In the genomic region with DNA sequence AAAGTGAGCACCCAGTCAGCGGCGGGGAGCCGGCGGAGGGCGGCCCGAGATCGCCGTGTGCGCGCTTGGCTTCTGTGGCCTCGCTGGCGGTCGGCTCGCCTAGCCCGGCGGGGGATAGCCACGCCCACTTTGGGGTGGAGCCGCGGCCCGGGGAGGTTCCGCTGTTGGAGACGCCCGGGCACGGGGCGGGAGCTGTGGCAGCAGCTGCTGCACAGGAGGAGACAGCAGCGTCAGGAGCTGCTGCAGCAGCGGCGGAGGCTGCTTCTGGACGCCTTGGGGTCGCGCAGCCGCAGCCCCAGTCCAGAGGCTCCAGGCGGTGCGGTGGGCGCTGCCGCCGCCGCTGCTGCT, we compare ENCODE assay signal across 7 mouse cellular contexts. TPM values are rescaled to one million over a fixed set of nuclear protein-coding genes. Genes with fewer than 3 reads are reported as not detected.
DNase-seq lines count a peak whose midpoint lies in the region; ATAC-seq lines count a peak whose summit lies in the region.

TSS of gene Ttc7 (plus strand) at position 181 of the 348 bp plus-strand sequence.

- peak within 1 kb of the TSS; percentile 74 for H3K4me3 ChIP-seq in intestine, embryonic 15.5 days (replicated peaks)
- peak within 1 kb of the TSS; percentile 79 for H3K4me3 ChIP-seq in midbrain, embryonic 10.5 days

- no peaks in the 10 kb centered on the region for H3K27me3 ChIP-seq in intestine, embryonic 15.5 days (replicated peaks)
- H3K27me3 ChIP-seq in midbrain, embryonic 10.5 days (ENCODE audit: low read depth, poor library complexity, severe bottlenecking) = peaks cover 72% of the 10 kb centered on the region

- H3K9me3 ChIP-seq in intestine, embryonic 15.5 days = no peaks in the 10 kb centered on the region
- H3K9me3 ChIP-seq in midbrain, embryonic 10.5 days (replicated peaks) = no peaks in the 10 kb centered on the region

- peak within 1 kb of the TSS; percentile 90 for H3K9ac ChIP-seq in intestine, embryonic 15.5 days

- intact Hi-C loops in left cerebral cortex, postnatal 25 days (cut with DNase I) = loop anchor here (10.0 kb wide), 1 partner anchor 382 kb away; no protein-coding TSS in a partner anchor

- WGBS in intestine, embryonic 15.5 days = 0% methylated on average over 38 of the region's 38 CpGs
- under 1% methylated on average over 32 of the region's 38 CpGs for WGBS in midbrain, embryonic 10.5 days

- H3K4me1 ChIP-seq in intestine, embryonic 15.5 days (replicated peaks) = peaks cover 17% of the 10 kb centered on the region
- peaks cover 48% of the 10 kb centered on the region for H3K4me1 ChIP-seq in midbrain, embryonic 10.5 days

- peak; percentile 99 for DNase-seq in adrenal gland, adult (ENCODE audit: inconsistent age in 2 of 2, low spot score in 1 of 2)
- DNase-seq in embryo, embryonic 10.5 days (ENCODE audit: low spot score) = peak; percentile 95
- peak; percentile 98 for DNase-seq in gastrocnemius, postnatal 25 days
- peak; percentile 94 to 95 for DNase-seq in left cerebral cortex, postnatal 25 days (ENCODE audit: low spot score in 2 of 2)
- DNase-seq in midbrain, embryonic 10.5 days (ENCODE audit: low spot score) = peak; percentile 95
- peak; percentile 87 for DNase-seq in right cerebral cortex, postnatal 4 days

- H3K4me2 ChIP-seq in intestine, embryonic 15.5 days (replicated peaks) = peak within 1 kb of the TSS; percentile 94

- H3K27ac ChIP-seq in intestine, embryonic 15.5 days = peak within 1 kb of the TSS; percentile 96
- H3K27ac ChIP-seq in midbrain, embryonic 10.5 days (replicated peaks) = peak within 1 kb of the TSS; percentile 96

- ATAC-seq in intestine, embryonic 15.5 days = peak; percentile 95

- no peaks in the 10 kb centered on the region for H3K36me3 ChIP-seq in intestine, embryonic 15.5 days
- H3K36me3 ChIP-seq in midbrain, embryonic 10.5 days = no peaks in the 10 kb centered on the region

RNA-seq across cellular contexts. Expression of gene Ttc7, which starts in this region (rescaled TPM):
- total RNA-seq in gastrocnemius, postnatal 25 days (2021) = 1 to 10 TPM; 7.1 to 8.4 TPM
- 22.0 and 24.7 TPM in 2 replicates for polyA plus RNA-seq in intestine, embryonic 15.5 days (2015; fragmentation: Nextera tagmentation; extraction: Ambion mirVana)
- 10 to 100 TPM; 12.0 to 14.4 TPM for total RNA-seq in left cerebral cortex, postnatal 25 days (2021)
- polyA plus RNA-seq in midbrain, embryonic 10.5 days (2016; fragmentation: Nextera tagmentation; extraction: Ambion mirVana) = 3.5 and 5.4 TPM in 2 replicates

Comparison
In these comparisons a context has a peak if more than half of its experiments do, and no peak if none do; other contexts are left out.
1. Peak in every context shown above with its lines: DNase-seq, ATAC-seq, H3K4me3 ChIP-seq and H3K27ac ChIP-seq.